Mouse (Mus musculus) bone marrow macrophage, adult 2 months (primary cell): Measurements from ENCODE around the gene Gipc1. TPM values are rescaled to one million over a fixed set of nuclear protein-coding genes. Genes with fewer than 3 reads are reported as not detected.
A peak's percentile ranks its signal among the peaks of the same experiment; 100 is the strongest.

Experiments used
- H3K27ac ChIP-seq: 2 replicates; pipeline ENCODE4 v1.5.1; 2012; ENCODE audit warnings: low read depth, low read length; ENCODE audit not compliant: insufficient read depth
- H3K4me1 ChIP-seq: 2 replicates; pipeline ENCODE4 v1.6.1; 2012; ENCODE audit warnings: low read length; ENCODE audit not compliant: control insufficient read depth, insufficient read depth
- H3K4me3 ChIP-seq: 2 replicates; pipeline ENCODE4 v1.5.1; 2012; ENCODE audit warnings: mild to moderate bottlenecking, low read length, moderate library complexity; ENCODE audit not compliant: insufficient read depth
- CTCF ChIP-seq: IDR thresholded peaks from 2 replicates; pipeline ENCODE4 v1.5.1; 2012; ENCODE audit warnings: low read depth, mild to moderate bottlenecking, low read length, moderate library complexity
- POLR2A ChIP-seq: IDR thresholded peaks from 2 replicates; pipeline ENCODE4 v1.6.1; 2012; ENCODE audit warnings: mild to moderate bottlenecking, low read depth, low read length, borderline replicate concordance
- polyA plus RNA-seq: library from polyadenylated mRNA; stranded (reverse); fragments of >200 nt; gene quantifications from 2 replicates; pipeline ENCODE4 v1.2.4, GENCODE M21; 2012; ENCODE audit not compliant: missing spikeins, insufficient read depth, insufficient read length

Gene Gipc1
- polyA plus RNA-seq, 1 experiment: 32.2 TPM

GRCm38 (mm10) chr8:83697374-83698220 is 45.1 kb downstream of the Gipc1 start:
- Histone ChIP-seq H3K4me1 (peaks cover 44% of the 10 kb centered on the region), H3K27ac (peak overlapping the region; percentile 87)

GRCm38 (mm10) chr8:83698291-83698660 is 45.8 kb downstream of the Gipc1 start:
- no peak for TF ChIP-seq CTCF
- TF ChIP-seq POLR2A: no peak
- Histone ChIP-seq H3K4me1 (peaks cover 37% of the 10 kb centered on the region), H3K27ac (peak overlapping the region; percentile 87), H3K4me3 (peak overlapping the region; percentile 96)

More at GRCm38 (mm10) chr8:83697374-83698220, 45.1 kb downstream of the Gipc1 start:
- peak overlapping the region; percentile 96 for H3K4me3 ChIP-seq
- TF ChIP-seq CTCF (no peak), POLR2A (no peak)

DNA sequence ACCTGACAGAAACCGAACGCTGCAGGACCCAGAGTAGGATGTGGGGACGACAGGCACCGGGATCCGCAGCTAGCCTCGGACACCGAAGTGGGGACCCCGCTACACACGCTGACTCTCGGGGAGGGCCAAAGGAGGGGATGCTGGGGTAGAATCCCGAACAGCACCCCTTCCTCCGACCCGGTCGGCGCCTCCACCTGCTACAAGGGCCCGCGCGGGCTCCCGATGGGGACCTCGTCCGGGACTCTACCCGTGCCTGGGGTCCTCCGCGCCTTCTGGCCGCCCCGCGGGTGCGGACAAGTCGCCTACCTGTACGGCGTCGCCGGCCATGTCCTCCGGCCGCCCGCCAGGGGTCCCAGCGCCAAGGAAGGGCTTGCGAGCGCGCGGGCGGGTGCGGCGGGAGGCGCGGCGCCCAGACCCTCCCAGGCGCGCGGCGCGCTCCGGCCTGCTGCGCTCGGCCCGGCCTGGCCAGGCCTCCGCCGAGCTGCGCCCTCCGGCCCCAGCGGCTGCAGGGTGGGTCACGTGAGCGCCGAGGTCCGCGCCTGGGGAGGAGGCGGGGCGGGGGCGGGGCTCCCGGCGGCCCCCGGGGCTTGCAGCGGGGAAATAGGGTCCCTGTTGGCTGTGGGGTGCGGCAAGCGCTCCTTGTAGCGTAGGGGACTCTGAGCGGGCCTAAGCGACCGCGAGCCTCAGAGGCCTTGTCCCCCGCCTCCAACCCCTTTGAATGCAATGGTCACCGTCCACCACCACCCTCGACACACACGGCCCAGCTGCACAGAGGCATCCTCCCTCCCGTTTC is 46.4 kb downstream of the Gipc1 start, which contains the start of gene Pkn1:
Pkn1 (minus strand) TSS at position 519 of the 793 bp plus-strand sequence.
- peaks cover 35% of the 10 kb centered on the region for H3K4me1 ChIP-seq
- TF ChIP-seq CTCF: no peak
- peak; percentile 50; the same call in 1 of the 2 replicates for TF ChIP-seq POLR2A
- peak within 1 kb of the TSS; percentile 96 for H3K4me3 ChIP-seq
- peak within 1 kb of the TSS; percentile 87 for H3K27ac ChIP-seq

DNA sequence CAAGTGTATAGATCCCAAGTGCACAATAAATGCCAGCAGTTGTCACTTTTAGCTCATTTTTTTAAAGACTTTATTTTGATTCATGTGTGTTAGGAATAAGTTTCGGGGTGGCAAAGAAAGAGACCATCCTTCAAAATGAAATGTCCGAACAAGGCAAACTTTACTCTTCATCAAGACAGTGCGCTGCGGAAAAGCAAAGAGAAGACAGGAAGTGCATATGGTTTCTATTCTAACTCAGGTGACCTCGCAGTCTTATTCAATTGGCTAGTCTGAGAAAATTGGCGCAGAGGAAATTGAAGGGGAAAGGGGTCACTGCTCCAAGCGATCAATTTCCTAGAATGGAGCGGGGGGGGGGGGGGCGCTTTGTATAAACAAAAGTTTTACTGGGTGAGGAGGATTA is 47.1 kb downstream of the Gipc1 start:
- TF ChIP-seq POLR2A (no peak), CTCF (no peak)
- Histone ChIP-seq H3K4me1 (peaks cover 28% of the 10 kb centered on the region), H3K4me3 (peak overlapping the region; percentile 82)

GRCm38 (mm10) chr8:83700423-83701085 is 48.1 kb downstream of the Gipc1 start:
- H3K27ac ChIP-seq: no peak overlapping the region

More for the DNA sequence above, 47.1 kb downstream of the Gipc1 start:
- peak overlapping the region; percentile 75 for H3K27ac ChIP-seq

DNA sequence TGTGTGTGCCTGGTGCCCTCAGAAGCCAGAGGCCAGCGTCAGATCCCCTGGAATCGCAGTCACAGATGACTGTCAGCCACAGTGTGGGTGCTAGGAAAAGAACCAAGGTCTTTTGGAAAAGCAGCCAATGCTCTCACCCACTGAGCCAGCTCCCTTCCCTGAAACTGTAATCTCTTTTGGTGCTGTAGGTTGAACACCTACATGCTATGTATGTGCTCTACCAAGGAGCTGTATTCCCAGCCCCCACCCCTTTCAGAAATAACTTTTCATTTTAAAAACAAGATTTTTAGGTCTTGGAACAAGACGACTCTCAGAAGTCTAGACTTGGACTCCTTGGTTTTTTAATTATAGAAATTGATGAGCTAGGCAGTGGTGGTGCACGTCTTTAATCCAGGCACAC is 50.9 kb downstream of the Gipc1 start:
- Histone ChIP-seq H3K27ac (no peak overlapping the region), H3K4me3 (no peak overlapping the region), H3K4me1 (peaks cover 12% of the 10 kb centered on the region)
- TF ChIP-seq POLR2A (no peak), CTCF (no peak)

More at GRCm38 (mm10) chr8:83700423-83701085, 48.1 kb downstream of the Gipc1 start:
- Histone ChIP-seq H3K4me1 (peaks cover 21% of the 10 kb centered on the region), H3K4me3 (no peak overlapping the region)
- TF ChIP-seq CTCF: no peak
- TF ChIP-seq POLR2A: no peak

GRCm38 (mm10) chr8:83706411-83706810 is 53.9 kb downstream of the Gipc1 start:
- TF ChIP-seq POLR2A: no peak
- TF ChIP-seq CTCF: no peak
- Histone ChIP-seq H3K27ac (no peak overlapping the region), H3K4me1 (no peaks in the 10 kb centered on the region; the same call in 1 of the 2 replicates), H3K4me3 (no peak overlapping the region)

- no peak overlapping the region for H3K4me3 ChIP-seq
- no peak overlapping the region for H3K27ac ChIP-seq
- H3K4me1 ChIP-seq: no peaks in the 10 kb centered on the region; the same call in 1 of the 2 replicates
- TF ChIP-seq CTCF: no peak
- no peak for TF ChIP-seq POLR2A
Measured at GRCm38 (mm10) chr8:83707554-83707953, 55.1 kb downstream of the Gipc1 start.

Other genes with a start within 250 kb of the Gipc1 start
- gene Scoc, start 194.3 kb upstream of the Gipc1 start, polyA plus RNA-seq: 49.5 and 50.3 TPM in 2 replicates
- gene Olfr370, start 116.9 kb upstream of the Gipc1 start, polyA plus RNA-seq: not detected in 2 replicates
- gene Ndufb7, start 86.0 kb upstream of the Gipc1 start, polyA plus RNA-seq: 130 and 134 TPM in 2 replicates
- 189 and 215 TPM in 2 replicates for gene Tecr, start 44.7 kb upstream of the Gipc1 start, polyA plus RNA-seq
- gene Dnajb1, start 44.5 kb upstream of the Gipc1 start, polyA plus RNA-seq: 19.4 and 19.9 TPM in 2 replicates
- 0.16 and 0.53 TPM in 2 replicates for gene Ptger1, start 14.0 kb downstream of the Gipc1 start, polyA plus RNA-seq
- 148 and 174 TPM in 2 replicates for gene Pkn1, start 46.5 kb downstream of the Gipc1 start, polyA plus RNA-seq
- 27.9 and 28.4 TPM in 2 replicates for gene Ddx39, start 62.5 kb downstream of the Gipc1 start, polyA plus RNA-seq
- gene Adgre5, start 88.6 kb downstream of the Gipc1 start, polyA plus RNA-seq: 55.5 and 62.9 TPM in 2 replicates
- gene Adgrl1, start 247.4 kb downstream of the Gipc1 start, polyA plus RNA-seq: 0.31 and 2.0 TPM in 2 replicates